Mouse (Mus musculus) left cerebral cortex, adult 11 months (tissue): ENCODE data around the gene Scaf1.
"Not testable (repeated sequence)": the region's sequence is repeated elsewhere in the genome, so short reads cannot be mapped to it uniquely, and the experiment has no call there.

ENCODE experiments used
- DNase-seq: peaks from one replicate; pipeline ENCODE4 v3.0.0; 2022; ENCODE audit warnings: low spot score

Scaf1 gene

GRCm38 (mm10) chr7:45043307-45043706 lies 27.1 kb upstream of the Scaf1 start:
- no peak for DNase-seq

- no peak for DNase-seq
Measured at GRCm38 (mm10) chr7:45040851-45041250, 24.7 kb upstream of the Scaf1 start.

DNA sequence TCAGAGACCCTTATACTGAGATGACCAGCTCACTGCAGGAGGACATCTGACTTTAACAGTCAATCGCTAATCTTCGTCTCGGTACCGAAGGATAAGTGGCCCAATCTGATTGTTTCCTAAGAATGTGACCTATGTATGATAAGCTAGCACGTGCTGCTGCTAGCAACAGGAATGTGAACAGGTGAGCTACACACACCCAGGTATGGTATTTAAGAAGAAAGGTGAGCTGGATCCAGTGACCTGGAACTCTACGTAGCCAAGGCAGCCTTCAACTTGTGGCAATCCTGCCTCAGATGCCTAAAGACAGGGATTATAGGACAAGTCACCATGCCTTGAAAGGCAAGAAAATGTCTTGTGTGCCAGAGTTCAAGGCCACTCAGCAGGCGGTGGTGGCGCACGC lies 22.2 kb upstream of the Scaf1 start:
- no peak for DNase-seq

DNA sequence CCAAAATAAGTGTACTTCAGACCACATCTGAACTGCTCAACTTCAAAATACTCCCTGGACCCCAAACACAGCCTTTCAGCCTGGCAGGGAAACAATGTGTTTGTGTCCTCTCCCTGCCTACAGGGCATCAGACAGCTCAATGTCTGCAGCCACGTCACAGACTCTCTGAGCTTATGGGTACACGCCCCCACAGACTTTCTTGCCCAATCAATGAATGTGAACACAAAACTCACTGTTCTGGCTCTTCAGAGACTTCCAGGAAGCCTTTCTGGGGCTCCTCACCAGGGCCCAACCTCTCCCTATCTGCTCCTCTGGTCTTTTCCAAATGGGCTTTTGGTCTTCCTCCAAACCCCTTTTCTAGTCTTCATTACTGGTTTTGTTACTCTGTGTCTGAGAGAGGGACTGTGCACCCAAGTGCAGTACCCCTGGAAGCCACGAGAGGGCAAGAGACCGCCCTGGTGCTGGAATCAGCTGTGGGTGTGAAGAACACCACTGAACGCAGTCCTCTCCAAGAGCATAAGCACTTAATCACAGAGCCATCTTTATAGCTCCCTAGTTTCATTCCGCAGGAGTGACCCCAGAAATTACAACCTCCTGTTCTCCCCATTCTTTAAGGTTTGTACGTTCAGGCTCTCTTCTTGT lies 21.7 kb upstream of the Scaf1 start:
- no peak for DNase-seq

DNA sequence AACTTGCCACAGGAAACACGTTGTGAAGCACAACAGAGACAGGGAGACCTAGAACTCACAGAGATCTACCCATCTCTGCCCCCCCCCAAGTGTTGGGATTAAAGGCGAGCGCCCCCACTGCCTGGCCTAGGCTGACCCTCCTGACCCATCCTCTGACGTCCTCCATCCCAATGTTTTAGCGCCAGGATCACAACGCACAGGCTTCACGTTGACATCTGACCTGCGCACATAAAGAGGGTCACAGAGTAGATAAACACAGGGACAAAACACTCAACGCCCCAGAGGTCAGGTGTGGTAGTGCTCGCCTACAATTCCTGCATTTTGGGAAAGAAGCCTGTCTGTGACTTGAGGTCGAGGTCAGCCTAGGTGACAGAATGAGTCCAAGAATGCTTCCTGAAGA lies 20.5 kb upstream of the Scaf1 start:
- DNase-seq, result no peak

DNA sequence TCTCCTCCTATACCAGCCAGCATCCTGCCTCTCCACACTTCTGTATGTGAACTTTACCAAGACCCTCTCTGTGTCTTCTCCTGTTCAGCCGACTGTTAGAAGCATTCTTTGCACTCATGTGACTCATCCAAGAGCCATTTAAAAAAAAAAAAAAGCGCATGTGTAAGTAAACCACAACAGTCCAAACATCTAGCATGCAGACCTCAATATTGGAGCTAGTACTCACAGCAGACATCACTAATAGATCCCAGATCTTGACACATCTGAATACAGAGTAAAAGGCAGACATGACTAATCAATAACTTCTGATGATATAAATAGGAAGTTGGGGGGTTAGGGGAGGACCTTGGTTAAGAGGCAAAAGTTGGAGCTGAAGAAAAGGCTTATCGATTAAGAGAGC lies 19.5 kb upstream of the Scaf1 start:
- no peak for DNase-seq

GRCm38 (mm10) chr7:45033722-45034359 lies 17.7 kb upstream of the Scaf1 start:
- DNase-seq, result no peak

GRCm38 (mm10) chr7:45030857-45031256 lies 14.7 kb upstream of the Scaf1 start:
- DNase-seq, result no peak

GRCm38 (mm10) chr7:45029995-45030394 lies 13.8 kb upstream of the Scaf1 start:
- DNase-seq, result no peak

DNA sequence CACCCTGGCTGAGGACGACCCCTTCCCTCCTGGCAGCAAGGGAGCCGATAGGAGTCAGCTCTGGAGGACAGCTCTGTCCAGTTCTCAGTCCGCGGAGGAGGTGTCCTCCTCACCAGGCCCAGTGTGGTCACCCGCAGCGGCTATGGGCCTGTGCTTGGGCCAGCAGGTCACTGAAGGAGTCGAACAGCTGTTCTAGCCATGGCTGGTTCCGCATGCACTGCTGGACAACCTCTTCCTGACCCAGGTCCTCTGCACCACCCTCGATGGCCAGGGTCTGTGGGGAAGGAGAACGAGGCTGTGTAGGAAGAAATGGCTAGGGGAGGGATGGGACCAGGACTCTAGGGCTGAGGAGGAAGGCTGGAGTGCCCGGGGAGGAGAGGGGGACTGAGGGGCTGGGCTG lies 12.2 kb upstream of the Scaf1 start:
- no peak for DNase-seq

DNA sequence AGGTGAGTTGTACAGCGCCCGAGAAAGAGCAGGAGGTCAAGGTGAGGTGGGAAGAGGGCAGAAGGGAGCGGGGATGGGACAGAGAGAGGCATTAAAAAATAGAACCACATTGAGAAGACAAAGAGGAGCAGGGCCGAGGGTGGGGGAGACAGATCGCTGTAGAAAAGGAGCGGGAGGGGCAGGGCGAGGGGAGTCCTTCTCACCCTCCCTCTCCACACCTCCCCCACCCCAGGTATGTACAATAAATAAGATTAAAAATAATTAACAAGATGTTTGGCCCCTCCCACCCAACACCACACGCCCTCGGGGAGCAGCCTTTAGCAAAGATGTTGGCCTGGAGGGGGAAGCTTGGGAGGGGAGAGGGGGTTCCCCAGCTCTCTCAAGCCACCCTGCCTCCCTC lies 11.6 kb upstream of the Scaf1 start:
- DNase-seq, result no peak

DNA sequence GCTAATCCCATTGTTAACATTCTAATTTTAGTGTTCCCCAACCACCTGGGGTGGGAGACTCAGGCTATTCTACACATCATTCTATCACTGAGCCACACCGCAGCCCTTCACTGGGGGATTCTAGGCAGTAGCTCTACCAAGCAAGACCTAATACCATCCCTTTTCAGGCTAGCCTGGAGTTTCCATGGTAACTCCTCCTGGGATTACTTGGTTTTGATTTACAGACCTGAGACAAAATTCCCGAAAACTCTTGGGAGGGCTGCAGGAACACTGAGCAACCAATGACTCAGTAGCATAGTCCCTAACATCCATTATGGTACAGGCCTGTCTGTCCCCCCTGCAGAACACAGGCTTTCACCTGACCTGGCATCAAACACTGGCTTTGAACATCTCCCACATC lies 10.1 kb upstream of the Scaf1 start:
- no peak for DNase-seq

DNA sequence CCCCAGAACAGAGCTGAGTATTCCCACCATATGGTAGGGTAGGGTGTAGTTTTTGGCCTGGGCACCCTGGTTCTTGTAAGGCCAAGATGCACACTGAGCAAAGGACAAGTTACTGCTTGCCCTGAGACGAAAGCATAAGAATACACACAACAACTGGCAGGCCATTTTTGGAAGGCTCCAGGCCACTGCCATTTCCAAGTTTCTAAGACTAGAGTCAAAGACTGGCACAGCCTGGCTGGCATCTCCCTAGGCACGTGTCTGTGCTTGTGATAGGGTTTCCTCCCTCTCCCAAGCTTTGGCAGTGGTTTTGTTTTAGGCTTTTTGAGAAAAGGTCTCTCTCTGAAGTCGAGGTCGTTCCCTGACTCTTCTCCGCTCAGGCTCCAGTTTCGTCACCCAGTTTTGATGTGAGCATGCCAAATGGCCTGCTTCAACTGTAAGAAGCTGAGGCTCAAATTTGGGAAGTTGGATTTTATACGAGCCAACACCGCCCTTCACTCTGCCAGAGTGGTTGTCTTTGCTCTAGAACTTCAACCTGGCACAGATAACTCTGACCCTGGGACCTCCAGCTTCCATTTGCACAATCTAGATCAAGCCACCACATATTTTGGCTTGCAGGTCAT lies 9.5 kb upstream of the Scaf1 start:
- DNase-seq, result no peak

DNA sequence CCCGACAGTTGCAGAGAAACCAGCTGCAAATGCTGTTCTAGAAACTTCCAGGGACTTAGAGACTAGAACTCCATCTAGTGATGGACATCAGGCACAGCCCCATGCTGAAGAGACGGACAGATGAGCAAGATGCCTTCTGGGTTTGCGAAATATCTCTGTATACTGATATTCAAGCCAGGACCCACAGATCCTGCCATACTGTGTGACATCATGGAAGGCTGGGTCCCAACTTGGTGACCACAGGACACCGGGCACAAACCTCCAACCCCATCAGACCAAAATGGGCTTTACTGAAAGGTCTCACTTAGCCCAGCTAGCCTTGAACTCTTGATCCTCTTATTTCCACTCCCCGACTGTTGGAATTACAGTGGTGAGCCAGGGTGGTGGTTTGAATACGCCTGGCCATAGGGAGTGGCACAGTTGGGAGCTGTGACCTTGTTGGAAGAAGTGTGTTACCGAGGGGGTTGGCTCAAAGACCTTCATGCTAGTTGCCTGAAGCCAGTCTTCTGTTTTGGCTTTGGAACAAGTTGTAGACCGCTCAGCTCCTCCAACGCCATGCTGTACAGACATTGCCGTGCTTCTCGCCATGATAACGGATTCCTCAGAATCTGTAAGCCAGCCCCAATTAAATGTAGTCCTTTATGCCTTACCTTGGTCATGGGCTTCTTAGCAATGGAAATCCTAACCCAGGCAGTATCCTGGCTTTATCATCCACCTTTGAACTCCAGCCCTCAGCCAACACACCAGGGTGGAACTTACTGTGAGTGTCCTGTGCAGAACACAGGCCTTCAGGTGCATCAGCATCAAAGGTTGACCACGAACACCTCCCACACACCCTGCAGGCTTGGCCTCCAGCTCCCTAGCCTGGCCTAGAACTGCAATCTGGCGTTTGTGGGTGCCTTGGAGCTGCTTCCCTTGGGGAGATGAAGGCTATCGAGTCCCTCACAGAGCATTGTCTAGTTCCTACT lies 8.4 kb upstream of the Scaf1 start:
- no peak for DNase-seq

- DNase-seq, result not testable (repeated sequence)
Measured at GRCm38 (mm10) chr7:45023711-45024110, 7.5 kb upstream of the Scaf1 start.

DNA sequence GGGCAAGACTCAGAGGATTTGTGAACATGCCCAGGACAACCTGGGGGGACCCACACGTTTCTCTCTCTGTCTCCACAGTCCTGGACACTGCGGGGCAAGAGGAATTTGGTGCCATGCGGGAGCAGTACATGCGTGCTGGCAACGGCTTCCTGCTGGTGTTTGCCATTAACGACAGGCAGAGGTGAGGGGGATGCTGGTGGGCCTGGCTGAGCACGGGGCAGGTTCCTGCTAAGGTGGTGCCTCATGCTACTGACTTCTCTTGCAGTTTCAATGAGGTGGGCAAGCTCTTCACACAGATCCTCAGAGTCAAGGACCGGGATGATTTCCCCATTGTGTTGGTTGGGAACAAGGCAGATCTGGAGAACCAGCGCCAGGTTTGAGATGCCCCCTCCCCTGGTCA lies 4.1 kb upstream of the Scaf1 start:
- no peak for DNase-seq

GRCm38 (mm10) chr7:45019031-45019571 lies 2.9 kb upstream of the Scaf1 start:
- no peak for DNase-seq

- DNase-seq, result peak; percentile 90
Measured at GRCm38 (mm10) chr7:45017242-45018061, 1.3 kb upstream of the Scaf1 start, which contains the start of gene Rras. Gene Rras, plus strand, starts transcription at chr7:45017961.

GRCm38 (mm10) chr7:45016761-45017160 lies 598 bp upstream of the Scaf1 start:
- no peak for DNase-seq

DNA sequence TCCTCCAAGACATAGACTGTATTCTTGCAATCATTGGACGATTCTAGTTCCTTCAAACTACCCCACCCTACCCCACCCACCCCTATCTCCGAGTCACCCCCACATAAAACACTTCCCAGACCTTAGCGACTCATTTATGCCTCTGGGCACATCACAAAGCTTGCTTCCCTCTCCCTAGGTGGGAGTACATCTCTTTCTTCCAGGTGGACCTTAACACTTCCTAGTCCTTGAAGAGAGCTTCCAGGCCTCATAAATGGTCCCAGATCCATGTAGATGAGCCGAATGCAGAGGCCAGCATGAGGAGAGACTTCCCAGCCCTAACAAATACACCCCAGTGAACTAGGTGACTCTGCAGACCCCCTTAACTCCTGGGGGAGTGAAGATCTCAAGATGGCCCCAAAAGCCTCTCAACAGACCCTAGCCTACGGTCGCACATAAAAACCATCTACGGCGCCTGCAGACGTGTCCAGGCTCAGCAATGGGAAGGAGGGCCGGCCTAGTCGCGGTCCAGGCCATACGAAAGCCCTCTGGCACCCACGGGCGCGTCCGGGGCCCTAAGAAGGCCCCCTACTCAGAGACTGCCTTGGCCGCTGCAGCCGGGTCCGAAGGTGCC lies 713 bp downstream of the Scaf1 start:
- DNase-seq, result no peak

- DNase-seq, result no peak
Measured at GRCm38 (mm10) chr7:45014096-45014451, 2.1 kb downstream of the Scaf1 start.
